Mouse (Mus musculus) small intestine, adult 2 months (tissue): ENCODE results near the gene Cxadr.

Experiments used
- CTCF ChIP-seq: fragments of 200-500 bp; IDR thresholded peaks from 2 replicates; pipeline ENCODE4 v1.5.1; 2012; ENCODE audit warnings: low read depth, mild to moderate bottlenecking, control low read depth, inconsistent platforms, low read length, moderate library complexity, mixed read lengths; ENCODE audit not compliant: insufficient replicate concordance, insufficient read length; ENCODE audit errors: extremely low read depth
- POLR2A ChIP-seq: fragments of 200-500 bp; IDR thresholded peaks from 2 replicates; pipeline ENCODE4 v1.6.1; 2012; ENCODE audit warnings: low read depth, mild to moderate bottlenecking, control low read depth, inconsistent platforms, low read length, moderate library complexity

- TF ChIP-seq POLR2A (no peak), CTCF (no peak)
These were observed 70.3 kb downstream of the Cxadr start for GRCm38 (mm10) chr16:78371491-78372046.
